Mouse (Mus musculus): ENCODE measurements around the gene Cdh23.
A peak's percentile ranks its signal among the peaks of the same experiment; 100 is the strongest.

The Cdh23 gene

GRCm38 (mm10) chr10:60285183-60285582 lies 411.1 kb downstream of the Cdh23 start:
- DNase-seq (ENCODE audit: low read depth, low spot score): no peak

GRCm38 (mm10) chr10:60284676-60285111 lies 411.6 kb downstream of the Cdh23 start:
- no peak for DNase-seq (ENCODE audit: low read depth, low spot score)

GRCm38 (mm10) chr10:60284248-60284647 lies 412.0 kb downstream of the Cdh23 start:
- no peak for DNase-seq (ENCODE audit: low read depth, low spot score)

GRCm38 (mm10) chr10:60282116-60283014 lies 413.9 kb downstream of the Cdh23 start:
- DNase-seq (ENCODE audit: low read depth, low spot score): no peak

GRCm38 (mm10) chr10:60281571-60282050 lies 414.7 kb downstream of the Cdh23 start:
- DNase-seq (ENCODE audit: low read depth, low spot score): no peak

- no peak for DNase-seq (ENCODE audit: low read depth, low spot score)
These were observed 415.9 kb downstream of the Cdh23 start for GRCm38 (mm10) chr10:60280353-60280752.

- DNase-seq (ENCODE audit: low read depth, low spot score): no peak
These were observed 416.4 kb downstream of the Cdh23 start for GRCm38 (mm10) chr10:60279941-60280301.

- peak; percentile 31 for DNase-seq (ENCODE audit: low read depth, low spot score)
These were observed 416.9 kb downstream of the Cdh23 start for GRCm38 (mm10) chr10:60279290-60279940.

GRCm38 (mm10) chr10:60278786-60279185 lies 417.5 kb downstream of the Cdh23 start:
- no peak for DNase-seq (ENCODE audit: low read depth, low spot score)

- DNase-seq (ENCODE audit: low read depth, low spot score): no peak
These were observed 418.3 kb downstream of the Cdh23 start for GRCm38 (mm10) chr10:60278006-60278399.

GRCm38 (mm10) chr10:60277207-60278005 lies 418.9 kb downstream of the Cdh23 start, which contains the start of gene Psap:
Gene Psap (plus strand): TSS chr10:60277627.
- DNase-seq (ENCODE audit: low read depth, low spot score): peak; percentile 97

GRCm38 (mm10) chr10:60273382-60273781 lies 422.9 kb downstream of the Cdh23 start:
- DNase-seq (ENCODE audit: low read depth, low spot score): no peak

GRCm38 (mm10) chr10:60272241-60272640 lies 424.0 kb downstream of the Cdh23 start:
- DNase-seq (ENCODE audit: low read depth, low spot score): no peak

GRCm38 (mm10) chr10:60271015-60271414 lies 425.3 kb downstream of the Cdh23 start:
- DNase-seq (ENCODE audit: low read depth, low spot score): no peak

GRCm38 (mm10) chr10:60269141-60270064 lies 426.9 kb downstream of the Cdh23 start:
- DNase-seq (ENCODE audit: low read depth, low spot score): no peak

- no peak for DNase-seq (ENCODE audit: low read depth, low spot score)
These were observed 427.6 kb downstream of the Cdh23 start for GRCm38 (mm10) chr10:60268738-60269137.

GRCm38 (mm10) chr10:60266842-60267401 lies 429.4 kb downstream of the Cdh23 start:
- no peak for DNase-seq (ENCODE audit: low read depth, low spot score)

GRCm38 (mm10) chr10:60265252-60265651 lies 431.0 kb downstream of the Cdh23 start:
- DNase-seq (ENCODE audit: low read depth, low spot score): no peak

- DNase-seq (ENCODE audit: low read depth, low spot score): no peak
These were observed 432.9 kb downstream of the Cdh23 start for GRCm38 (mm10) chr10:60263351-60263750.

GRCm38 (mm10) chr10:60262386-60262785 lies 433.9 kb downstream of the Cdh23 start:
- peak; percentile 40 for DNase-seq (ENCODE audit: low read depth, low spot score)

Data from CD4-positive, CD25-positive, alpha-beta regulatory T cell, adult 2 months (primary cell).